Mouse (Mus musculus) G1E-ER4 (cell line): ENCODE results near the gene Prps1. TPM values are rescaled to one million over a fixed set of nuclear protein-coding genes. Genes with fewer than 3 reads are reported as not detected.

Source experiments
- GATA1 ChIP-seq: IDR thresholded peaks from one replicate; pipeline ENCODE4 v1.8.0; 2012; ENCODE audit warnings: low read length, inconsistent platforms
- polyA plus RNA-seq: library from polyadenylated mRNA; stranded (reverse); fragments of >175 nt; gene quantifications from 2 replicates; pipeline ENCODE4 v1.2.3, GENCODE M21; 2012

Prps1 gene
- polyA plus RNA-seq, 1 experiment, result 3.2 TPM

DNA sequence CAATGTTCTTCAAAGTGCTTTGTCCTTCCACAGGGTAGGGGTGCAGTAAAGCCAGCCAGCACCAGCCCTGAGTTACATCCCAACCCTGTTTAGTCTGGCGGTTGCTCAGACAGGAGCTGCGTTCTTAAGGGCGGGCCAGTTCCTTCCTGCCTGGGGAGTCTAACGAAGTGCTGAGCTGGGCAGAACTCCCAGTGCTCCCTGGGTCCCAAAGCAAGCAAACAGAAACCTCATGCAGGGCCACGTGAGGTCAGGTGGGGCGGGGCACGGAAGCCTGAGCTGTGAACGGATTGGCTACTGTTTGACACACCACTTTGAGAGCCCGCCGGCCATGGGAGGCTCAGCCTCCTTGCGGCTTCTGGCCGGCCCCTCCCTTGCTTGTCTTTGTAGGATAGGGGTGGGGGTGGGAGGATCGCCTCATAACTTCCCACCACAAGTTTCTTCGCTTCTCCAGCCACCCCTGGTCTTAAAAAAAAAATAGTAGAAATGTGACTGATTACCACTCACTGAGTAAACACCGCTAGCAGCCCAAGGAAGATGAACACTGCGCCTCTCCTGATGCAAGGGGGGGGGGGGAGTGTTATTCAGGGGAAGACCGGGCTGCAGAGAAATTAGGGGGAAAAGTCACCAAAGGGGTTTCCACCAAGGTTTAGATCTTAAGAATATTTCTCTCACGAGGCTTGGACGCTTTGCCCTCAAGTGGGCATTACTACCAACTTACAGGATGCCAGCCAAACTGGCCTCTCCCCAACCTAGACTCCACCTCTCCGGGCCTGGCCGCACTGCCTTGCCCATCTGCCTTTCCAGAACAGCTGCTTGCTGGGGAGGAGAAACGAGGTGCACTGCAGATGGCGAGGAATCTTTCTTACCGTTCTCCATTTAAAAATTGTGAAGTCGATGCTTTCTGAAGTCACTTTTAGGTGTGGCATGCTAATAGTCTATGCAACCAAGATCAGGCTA, 64.0 kb downstream of the Prps1 start:
- TF ChIP-seq GATA1, result no peak

DNA sequence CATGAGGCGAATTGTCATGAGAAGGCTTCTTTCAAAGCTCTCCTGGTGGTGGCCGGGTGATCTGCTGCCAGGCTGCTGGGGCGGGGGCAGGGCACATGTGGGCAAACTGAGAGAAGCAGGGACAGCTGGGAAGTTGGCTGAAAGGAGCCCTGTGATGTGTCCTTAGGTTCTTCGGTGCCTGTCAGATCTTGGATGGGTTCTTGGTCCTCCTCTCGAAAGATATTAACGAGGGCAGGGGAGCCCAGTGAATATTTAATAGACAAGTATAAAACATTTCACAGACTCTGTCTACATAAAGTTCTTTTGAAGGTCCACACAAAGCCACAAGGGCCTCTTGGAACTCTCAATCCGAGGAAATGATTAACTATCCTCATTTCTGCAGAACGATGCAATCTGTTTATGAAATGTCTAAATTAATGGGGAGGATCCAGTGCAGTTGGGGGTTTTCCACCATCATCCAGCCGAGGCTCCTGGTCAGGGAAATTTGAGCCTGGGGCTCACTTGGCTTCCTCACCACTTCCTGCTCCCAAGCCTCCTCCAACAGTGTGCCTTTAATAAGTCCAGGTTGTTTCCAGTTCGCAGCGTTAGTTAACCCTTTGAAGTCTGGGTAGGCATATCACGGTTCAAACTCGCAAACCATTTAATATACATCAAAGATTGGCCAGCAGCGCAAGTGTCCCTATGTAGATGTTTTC, 65.8 kb downstream of the Prps1 start:
- TF ChIP-seq GATA1, result no peak

DNA sequence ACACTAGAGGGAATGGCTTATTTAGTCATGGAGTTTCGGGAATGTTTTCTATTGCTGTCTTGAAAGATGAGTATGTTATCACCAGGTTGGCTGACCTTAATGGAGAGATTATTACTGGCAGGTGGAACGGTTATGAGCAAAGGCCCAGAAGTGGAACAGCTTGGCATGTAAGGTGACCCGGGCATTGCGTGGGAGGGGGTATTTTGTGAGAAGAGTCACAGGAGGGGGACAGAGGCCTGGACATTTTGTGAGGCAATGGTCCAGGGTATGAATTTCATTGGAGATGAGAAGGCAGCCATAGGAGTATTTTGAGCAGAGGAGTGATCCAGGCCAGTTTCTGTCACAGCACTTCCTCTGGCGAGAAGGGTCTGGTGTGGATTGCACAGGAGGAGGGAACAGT, 67.8 kb downstream of the Prps1 start:
- no peak for TF ChIP-seq GATA1

Other genes with a start within 250 kb of the Prps1 start
- not detected in 2 replicates for gene Frmpd3, start 114.3 kb upstream of the Prps1 start, polyA plus RNA-seq
- gene Tsc22d3, start 144.0 kb downstream of the Prps1 start, polyA plus RNA-seq, result 29.9 and 30.0 TPM in 2 replicates
- gene Mid2, start 208.0 kb downstream of the Prps1 start, polyA plus RNA-seq, result not detected in 2 replicates